Comparison of ENCODE assay signal across 7 mouse cellular contexts in the genomic region with DNA sequence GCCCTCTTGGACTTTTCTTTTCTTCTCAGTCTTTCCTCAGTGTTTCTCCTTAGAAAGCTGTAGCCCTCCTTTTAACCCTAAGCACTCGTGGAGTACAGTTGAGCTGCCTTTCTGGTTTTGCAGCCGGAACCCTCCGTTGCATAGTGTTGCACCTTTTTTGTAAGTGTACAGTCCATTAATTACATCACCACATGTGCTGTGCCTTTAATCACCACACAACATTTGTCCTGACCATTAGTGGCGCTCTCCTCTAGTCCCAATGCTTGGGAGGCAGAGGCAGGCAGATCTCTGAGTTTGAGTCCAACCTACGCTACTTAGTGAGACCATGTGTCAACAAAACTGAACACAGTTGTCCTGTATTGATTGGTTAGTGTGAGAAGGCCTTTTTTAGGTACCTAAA. TPM values are rescaled to one million over a fixed set of nuclear protein-coding genes. Genes with fewer than 3 reads are reported as not detected.
DNase-seq lines count a peak whose midpoint lies in the region; ATAC-seq lines count a peak whose summit lies in the region.

No protein-coding gene starts in this region.

- H3K4me3 ChIP-seq in lung, embryonic 16.5 days (ENCODE audit: low read length): peak overlapping the region; percentile 99
- peak overlapping the region; percentile 80 for H3K4me3 ChIP-seq in forebrain, embryonic 11.5 days (ENCODE audit: low read depth, low read length)
- peak overlapping the region; percentile 94 for H3K4me3 ChIP-seq in limb, embryonic 12.5 days (replicated peaks)
- H3K4me3 ChIP-seq in stomach, embryonic 14.5 days (ENCODE audit: low read depth, low read length): peak overlapping the region; percentile 96

- H3K27ac ChIP-seq in lung, embryonic 16.5 days (ENCODE audit: low read length): no peak overlapping the region
- H3K27ac ChIP-seq in forebrain, embryonic 11.5 days (ENCODE audit: low read depth, low read length): no peak overlapping the region
- no peak overlapping the region for H3K27ac ChIP-seq in limb, embryonic 12.5 days
- H3K27ac ChIP-seq in stomach, embryonic 14.5 days (ENCODE audit: low read length): no peak overlapping the region

- H3K36me3 ChIP-seq in lung, embryonic 16.5 days (ENCODE audit: control insufficient read depth, insufficient read depth, low read length): peaks cover 34% of the 10 kb centered on the region
- peaks cover 15% of the 10 kb centered on the region for H3K36me3 ChIP-seq in forebrain, embryonic 11.5 days (ENCODE audit: control insufficient read depth, insufficient read depth, low read length)
- H3K36me3 ChIP-seq in limb, embryonic 12.5 days: peaks cover 47% of the 10 kb centered on the region
- peaks cover 44% of the 10 kb centered on the region for H3K36me3 ChIP-seq in stomach, embryonic 14.5 days (ENCODE audit: control insufficient read depth, insufficient read depth, low read length)

- no peaks in the 10 kb centered on the region for H3K27me3 ChIP-seq in lung, embryonic 16.5 days (ENCODE audit: control insufficient read depth, insufficient read depth, low read depth, low read length)
- no peaks in the 10 kb centered on the region for H3K27me3 ChIP-seq in forebrain, embryonic 11.5 days (ENCODE audit: control insufficient read depth, insufficient read depth, low read length)
- no peaks in the 10 kb centered on the region for H3K27me3 ChIP-seq in limb, embryonic 12.5 days
- H3K27me3 ChIP-seq in stomach, embryonic 14.5 days (ENCODE audit: control insufficient read depth, insufficient read depth, low read length): no peaks in the 10 kb centered on the region

- no peak for ATAC-seq in lung, embryonic 16.5 days (ENCODE audit: low read depth)
- no peak for ATAC-seq in forebrain, embryonic 11.5 days (replicated peaks; ENCODE audit: low FRiP score)
- no peak for ATAC-seq in limb, embryonic 12.5 days (ENCODE audit: insufficient number of reproducible peaks, insufficient read depth, low FRiP score, low TSS enrichment, low read depth)
- ATAC-seq in stomach, embryonic 14.5 days (ENCODE audit: insufficient number of reproducible peaks, insufficient read depth, low FRiP score, low read depth): no peak
- ATAC-seq in inflammation-experienced regulatory T-cells, adult 6 months: no peak

- 89% methylated on average over 5 of the region's 5 CpGs for WGBS in lung, embryonic 16.5 days
- WGBS in forebrain, embryonic 11.5 days: 91% methylated on average over 5 of the region's 5 CpGs
- WGBS in limb, embryonic 12.5 days: 88% methylated on average over 5 of the region's 5 CpGs
- 86% methylated on average over 5 of the region's 5 CpGs for WGBS in stomach, embryonic 14.5 days

- H3K9me3 ChIP-seq in lung, embryonic 16.5 days (ENCODE audit: control insufficient read depth, low read length): no peaks in the 10 kb centered on the region
- H3K9me3 ChIP-seq in forebrain, embryonic 11.5 days (ENCODE audit: control insufficient read depth, low read length): no peaks in the 10 kb centered on the region
- H3K9me3 ChIP-seq in limb, embryonic 12.5 days: no peaks in the 10 kb centered on the region
- H3K9me3 ChIP-seq in stomach, embryonic 14.5 days (ENCODE audit: control insufficient read depth, low read depth, low read length): no peaks in the 10 kb centered on the region

- peak overlapping the region; percentile 88 for H3K4me2 ChIP-seq in lung, embryonic 16.5 days (ENCODE audit: low read depth, low read length)
- H3K4me2 ChIP-seq in forebrain, embryonic 11.5 days (ENCODE audit: low read depth, low read length, severe bottlenecking): peak overlapping the region; percentile 89
- H3K4me2 ChIP-seq in limb, embryonic 12.5 days: peak overlapping the region; percentile 82
- peak overlapping the region; percentile 82 for H3K4me2 ChIP-seq in stomach, embryonic 14.5 days (replicated peaks; ENCODE audit: low read depth, low read length)

- H3K9ac ChIP-seq in lung, embryonic 16.5 days (ENCODE audit: low read length): peak overlapping the region; percentile 99
- H3K9ac ChIP-seq in forebrain, embryonic 11.5 days (ENCODE audit: low read length): peak overlapping the region; percentile 96
- peak overlapping the region; percentile 93 for H3K9ac ChIP-seq in limb, embryonic 12.5 days (replicated peaks)
- peak overlapping the region; percentile 97 for H3K9ac ChIP-seq in stomach, embryonic 14.5 days (replicated peaks; ENCODE audit: low read depth, low read length)

- DNase-seq in lung, postnatal 36 days: no peak
- DNase-seq in forebrain, embryonic 11.5 days (ENCODE audit: low spot score): no peak
- DNase-seq in cerebellum, adult 11-12 months: no peak

- H3K4me1 ChIP-seq in lung, embryonic 16.5 days (replicated peaks; ENCODE audit: control insufficient read depth, insufficient read depth, low read length): peaks cover 15% of the 10 kb centered on the region
- H3K4me1 ChIP-seq in forebrain, embryonic 11.5 days (replicated peaks; ENCODE audit: control insufficient read depth, insufficient read depth, low read length): peaks cover 6% of the 10 kb centered on the region; the same call in 1 of the 2 replicates
- H3K4me1 ChIP-seq in limb, embryonic 12.5 days (replicated peaks): peaks cover 16% of the 10 kb centered on the region
- H3K4me1 ChIP-seq in stomach, embryonic 14.5 days (ENCODE audit: control insufficient read depth, insufficient read depth, low read length): peaks cover 6% of the 10 kb centered on the region; the same call in 1 of the 2 replicates

RNA-seq across cellular contexts. Expression of a gene that starts 0.8 kb away (rescaled TPM):
- polyA plus RNA-seq in lung, embryonic 16.5 days (2015; fragmentation: Nextera tagmentation; extraction: Ambion mirVana): 79.8 and 82.2 TPM in 2 replicates
- 121 and 137 TPM in 2 replicates for polyA plus RNA-seq in forebrain, embryonic 11.5 days (2014; fragmentation: Nextera tagmentation; extraction: Ambion mirVana)
- polyA plus RNA-seq in limb, embryonic 12.5 days (2016; fragmentation: Nextera tagmentation; extraction: Ambion mirVana): 106 and 118 TPM in 2 replicates
- polyA plus RNA-seq in stomach, embryonic 14.5 days (2014; fragmentation: Nextera tagmentation; extraction: Ambion mirVana): 73.1 and 73.7 TPM in 2 replicates
- 10 to 100 TPM; 23.6 to 28.7 (median 28.3) TPM for polyA plus RNA-seq in inflammation-experienced regulatory T-cells, adult 6 months (2017; shearing (Covaris generic))

RNA-seq across cellular contexts. Expression of a gene that starts 1.0 kb away (rescaled TPM):
- 13.5 TPM in 2 replicates for polyA plus RNA-seq in lung, embryonic 16.5 days (2015; fragmentation: Nextera tagmentation; extraction: Ambion mirVana)
- 14.3 and 14.4 TPM in 2 replicates for polyA plus RNA-seq in forebrain, embryonic 11.5 days (2014; fragmentation: Nextera tagmentation; extraction: Ambion mirVana)
- 13.5 and 14.1 TPM in 2 replicates for polyA plus RNA-seq in limb, embryonic 12.5 days (2016; fragmentation: Nextera tagmentation; extraction: Ambion mirVana)
- 11.3 and 13.5 TPM in 2 replicates for polyA plus RNA-seq in stomach, embryonic 14.5 days (2014; fragmentation: Nextera tagmentation; extraction: Ambion mirVana)
- polyA plus RNA-seq in inflammation-experienced regulatory T-cells, adult 6 months (2017; shearing (Covaris generic)): 10 to 100 TPM; 11.8 to 13.2 (median 13.1) TPM

RNA-seq across cellular contexts. Expression of a gene that starts 34.4 kb away (rescaled TPM):
- polyA plus RNA-seq in lung, embryonic 16.5 days (2015; fragmentation: Nextera tagmentation; extraction: Ambion mirVana): 2.3 and 2.7 TPM in 2 replicates
- polyA plus RNA-seq in forebrain, embryonic 11.5 days (2014; fragmentation: Nextera tagmentation; extraction: Ambion mirVana): 0.13 and 0.16 TPM in 2 replicates
- polyA plus RNA-seq in limb, embryonic 12.5 days (2016; fragmentation: Nextera tagmentation; extraction: Ambion mirVana): 0.58 and 0.84 TPM in 2 replicates
- 0.34 and 0.43 TPM in 2 replicates for polyA plus RNA-seq in stomach, embryonic 14.5 days (2014; fragmentation: Nextera tagmentation; extraction: Ambion mirVana)
- polyA plus RNA-seq in inflammation-experienced regulatory T-cells, adult 6 months (2017; shearing (Covaris generic)): not detected

RNA-seq across cellular contexts. Expression of a gene that starts 35.3 kb away (rescaled TPM):
- polyA plus RNA-seq in lung, embryonic 16.5 days (2015; fragmentation: Nextera tagmentation; extraction: Ambion mirVana): 377 and 397 TPM in 2 replicates
- polyA plus RNA-seq in forebrain, embryonic 11.5 days (2014; fragmentation: Nextera tagmentation; extraction: Ambion mirVana): 399 and 407 TPM in 2 replicates
- polyA plus RNA-seq in limb, embryonic 12.5 days (2016; fragmentation: Nextera tagmentation; extraction: Ambion mirVana): 507 and 522 TPM in 2 replicates
- polyA plus RNA-seq in stomach, embryonic 14.5 days (2014; fragmentation: Nextera tagmentation; extraction: Ambion mirVana): 347 and 368 TPM in 2 replicates
- 100 to 1,000 TPM in 2 of 3 experiments, 10 to 100 TPM in 1; 77.1 to 218 (median 164) TPM for polyA plus RNA-seq in inflammation-experienced regulatory T-cells, adult 6 months (2017; shearing (Covaris generic))

RNA-seq across cellular contexts. Expression of a gene that starts 44.0 kb away (rescaled TPM):
- 93.6 and 113 TPM in 2 replicates for polyA plus RNA-seq in lung, embryonic 16.5 days (2015; fragmentation: Nextera tagmentation; extraction: Ambion mirVana)
- polyA plus RNA-seq in forebrain, embryonic 11.5 days (2014; fragmentation: Nextera tagmentation; extraction: Ambion mirVana): 0.59 and 0.83 TPM in 2 replicates
- polyA plus RNA-seq in limb, embryonic 12.5 days (2016; fragmentation: Nextera tagmentation; extraction: Ambion mirVana): 140 and 161 TPM in 2 replicates
- 1.3 and 3.2 TPM in 2 replicates for polyA plus RNA-seq in stomach, embryonic 14.5 days (2014; fragmentation: Nextera tagmentation; extraction: Ambion mirVana)
- polyA plus RNA-seq in inflammation-experienced regulatory T-cells, adult 6 months (2017; shearing (Covaris generic)): not detected
